Mouse (Mus musculus): Measurements from ENCODE around the gene Ntng1.

GRCm38 (mm10) chr3:109917926-109918694, 225.7 kb downstream of the Ntng1 start:
- TF ChIP-seq EP300 (optimal IDR thresholded peaks at IDR 0.05) (no peak), CTCF (IDR thresholded peaks at IDR 0.05; ENCODE audit: low read depth) (no peak)

Measured in stomach, postnatal 0 days (tissue).